Mouse (Mus musculus): ENCODE data around the gene Zfp866.

Zfp866 gene

DNA sequence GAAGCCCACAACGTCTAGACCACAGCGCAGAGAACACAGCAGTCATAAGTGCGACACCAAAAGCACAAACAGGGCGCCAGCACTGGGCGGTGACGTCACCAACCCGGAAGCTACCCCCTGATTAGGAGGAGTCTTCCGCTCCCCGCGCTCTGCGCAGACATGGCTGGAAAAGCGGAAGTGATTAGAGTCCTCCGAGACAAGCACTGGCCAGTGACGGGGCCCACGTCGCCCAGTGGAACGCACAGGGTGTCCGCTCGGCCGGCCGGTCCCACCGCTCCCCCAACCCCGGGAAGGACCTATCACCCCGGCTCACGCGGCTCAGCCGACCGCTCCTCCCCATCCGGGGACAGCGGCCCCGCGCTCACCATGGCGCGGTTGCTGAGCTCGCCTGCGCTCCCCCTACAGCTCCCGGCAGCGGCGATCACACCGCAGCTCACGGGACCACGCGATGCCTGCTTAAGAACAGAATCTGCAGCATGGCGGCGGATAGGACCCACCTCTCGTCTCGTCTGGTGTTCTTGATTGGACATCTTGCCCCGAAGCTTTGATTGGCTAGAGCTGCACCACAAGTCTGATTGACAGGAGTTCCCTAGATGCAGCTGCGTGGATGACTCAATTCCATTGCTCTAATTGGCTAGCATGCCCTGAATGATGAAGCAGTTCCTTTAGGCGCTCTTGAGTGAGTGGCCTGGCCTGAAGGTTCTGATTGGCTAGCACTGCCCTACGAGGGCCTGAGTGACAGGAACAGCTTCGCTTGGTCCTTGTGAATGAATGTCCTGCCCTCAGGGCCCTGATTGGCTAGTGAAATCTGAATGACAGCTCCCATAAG lies 74.4 kb downstream of the Zfp866 start:
- peak; percentile 79 for DNase-seq (ENCODE audit: low spot score)

DNA sequence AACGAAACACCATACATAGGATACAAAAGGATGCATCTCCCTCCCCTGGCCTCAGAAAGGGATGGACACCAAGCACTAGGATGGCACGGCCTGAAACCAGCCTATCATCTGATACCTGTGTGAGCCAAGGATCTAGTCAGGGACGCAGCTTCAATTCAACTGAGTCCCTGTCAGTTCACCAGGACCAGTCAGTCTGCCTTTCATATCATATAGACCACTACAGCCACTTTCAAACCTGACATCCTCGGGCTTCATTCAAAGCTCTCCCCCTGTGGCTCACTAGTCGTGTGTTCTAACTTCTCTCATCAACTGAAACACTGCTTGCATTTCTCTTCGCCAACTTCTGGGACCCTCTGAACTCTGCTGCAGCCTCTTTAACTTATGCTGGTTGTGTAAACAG lies 75.6 kb downstream of the Zfp866 start:
- no peak for DNase-seq (ENCODE audit: low spot score)

DNA sequence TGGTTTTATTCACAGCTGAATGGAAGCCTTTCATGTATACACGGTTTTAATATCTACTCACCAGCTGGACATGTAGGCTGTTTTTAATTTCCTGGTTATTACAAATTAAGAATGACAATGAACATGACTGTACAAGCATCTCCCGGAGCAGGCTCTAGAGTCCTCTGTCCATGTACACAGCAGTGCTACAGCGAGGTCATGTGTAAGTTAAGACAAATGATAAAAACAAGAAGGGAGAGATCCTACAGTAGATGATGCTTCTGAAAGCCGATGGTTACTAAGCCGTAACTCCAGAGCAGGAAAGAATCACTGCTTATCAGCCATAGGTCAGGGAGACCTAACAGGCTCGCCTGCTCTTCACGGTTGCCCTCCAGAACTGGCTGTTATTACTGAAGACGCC lies 77.5 kb downstream of the Zfp866 start:
- no peak for DNase-seq (ENCODE audit: low spot score)
